Mouse (Mus musculus): ENCODE data around the gene Nyx. TPM values are rescaled to one million over a fixed set of nuclear protein-coding genes. Genes with fewer than 3 reads are reported as not detected.

Nyx gene
- polyA plus RNA-seq, 1 experiment from 2014 or later = not detected

- no peak overlapping the region for H3K4me3 ChIP-seq (ENCODE audit: low read depth, low read length)
- no peaks in the 10 kb centered on the region for H3K9me3 ChIP-seq (ENCODE audit: control insufficient read depth, low read length)
- no peak overlapping the region for H3K9ac ChIP-seq (ENCODE audit: low read depth, low read length)
- no peak overlapping the region for H3K4me2 ChIP-seq (replicated peaks; ENCODE audit: low read depth, low read length)
- no peaks in the 10 kb centered on the region for H3K36me3 ChIP-seq (ENCODE audit: control insufficient read depth, insufficient read depth, low read length)
- 90% methylated on average over 4 of the region's 4 CpGs for WGBS
- H3K27ac ChIP-seq (ENCODE audit: low read depth, low read length) = no peak overlapping the region
- DNase-seq (ENCODE audit: low spot score) = no peak
- ATAC-seq (ENCODE audit: low FRiP score) = no peak
- peaks cover 2% of the 10 kb centered on the region; the same call in 1 of the 2 replicates for H3K27me3 ChIP-seq (ENCODE audit: control insufficient read depth, insufficient read depth, low read length)
- no peaks in the 10 kb centered on the region for H3K4me1 ChIP-seq (replicated peaks; ENCODE audit: control insufficient read depth, insufficient read depth, low read length)
These were observed 54.7 kb downstream of the Nyx start for GRCm38 (mm10) chrX:13520566-13520965.

- peaks cover 2% of the 10 kb centered on the region; the same call in 1 of the 2 replicates for H3K27me3 ChIP-seq (ENCODE audit: control insufficient read depth, insufficient read depth, low read length)
- H3K9ac ChIP-seq (ENCODE audit: low read depth, low read length) = no peak overlapping the region
- WGBS = 86% methylated on average over 8 of the region's 8 CpGs
- no peak overlapping the region for H3K4me2 ChIP-seq (replicated peaks; ENCODE audit: low read depth, low read length)
- H3K27ac ChIP-seq (ENCODE audit: low read depth, low read length) = no peak overlapping the region
- no peaks in the 10 kb centered on the region for H3K9me3 ChIP-seq (ENCODE audit: control insufficient read depth, low read length)
- no peak overlapping the region for H3K4me3 ChIP-seq (ENCODE audit: low read depth, low read length)
- ATAC-seq (ENCODE audit: low FRiP score) (no peak), DNase-seq (ENCODE audit: low spot score) (no peak)
- no peaks in the 10 kb centered on the region for H3K36me3 ChIP-seq (ENCODE audit: control insufficient read depth, insufficient read depth, low read length)
- H3K4me1 ChIP-seq (replicated peaks; ENCODE audit: control insufficient read depth, insufficient read depth, low read length) = no peaks in the 10 kb centered on the region
These were observed 55.4 kb downstream of the Nyx start for GRCm38 (mm10) chrX:13521288-13521687.

Other genes starting within 250 kb of the Nyx start
- gene Ddx3x, start 185.1 kb upstream of the Nyx start, polyA plus RNA-seq (2014; fragmentation: Nextera tagmentation; extraction: Ambion mirVana) = 177 and 200 TPM in 2 replicates
- 2.9 and 3.4 TPM in 2 replicates for gene Gpr34, start 166.0 kb downstream of the Nyx start, polyA plus RNA-seq (2014; fragmentation: Nextera tagmentation; extraction: Ambion mirVana)
- 0.45 and 0.57 TPM in 2 replicates for gene Gpr82, start 195.3 kb downstream of the Nyx start, polyA plus RNA-seq (2014; fragmentation: Nextera tagmentation; extraction: Ambion mirVana)